Mouse (Mus musculus): ENCODE data around the gene Poln.

DNA sequence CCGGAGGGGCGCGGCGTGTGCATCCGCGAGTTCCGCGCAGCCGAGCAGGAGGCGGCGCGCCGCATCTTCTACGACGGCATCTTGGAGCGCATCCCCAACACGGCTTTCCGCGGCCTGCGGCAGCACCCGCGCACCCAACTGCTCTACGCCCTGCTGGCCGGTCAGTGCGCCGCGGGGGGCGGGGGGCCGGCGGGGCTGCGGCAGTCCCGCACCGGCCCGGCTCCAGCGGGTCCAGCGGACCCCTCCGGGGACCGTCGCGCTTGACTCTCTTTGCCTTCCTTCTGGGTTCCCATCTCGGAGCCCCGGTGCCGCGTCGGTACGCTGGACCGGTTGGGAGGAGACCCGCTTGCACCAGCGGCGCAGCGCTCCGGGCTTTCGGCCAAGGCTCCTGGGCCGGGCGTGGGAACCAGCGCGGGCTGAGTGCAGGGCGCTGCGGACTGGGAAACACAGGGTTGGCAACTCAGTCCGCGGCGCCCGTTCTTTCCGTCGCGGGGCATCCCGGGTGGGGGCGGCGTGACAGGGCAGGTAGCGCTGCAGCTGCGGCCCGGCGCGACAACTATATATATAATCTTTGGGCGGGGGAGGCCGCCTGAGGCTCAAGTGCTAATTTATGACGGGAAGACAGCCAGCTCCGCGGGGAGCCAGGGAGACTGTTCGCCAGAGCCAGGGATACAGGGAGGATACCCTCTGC is 172.1 kb downstream of the Poln start:
- TF ChIP-seq POLR2A (IDR thresholded peaks at IDR 0.05; ENCODE audit: low read depth, low read length): no peak
- no peak for TF ChIP-seq CTCF (IDR thresholded peaks at IDR 0.05; ENCODE audit: extremely low read depth, insufficient read depth, insufficient read length, insufficient replicate concordance)
